Mouse (Mus musculus): ENCODE data around the gene Grik5.

DNA sequence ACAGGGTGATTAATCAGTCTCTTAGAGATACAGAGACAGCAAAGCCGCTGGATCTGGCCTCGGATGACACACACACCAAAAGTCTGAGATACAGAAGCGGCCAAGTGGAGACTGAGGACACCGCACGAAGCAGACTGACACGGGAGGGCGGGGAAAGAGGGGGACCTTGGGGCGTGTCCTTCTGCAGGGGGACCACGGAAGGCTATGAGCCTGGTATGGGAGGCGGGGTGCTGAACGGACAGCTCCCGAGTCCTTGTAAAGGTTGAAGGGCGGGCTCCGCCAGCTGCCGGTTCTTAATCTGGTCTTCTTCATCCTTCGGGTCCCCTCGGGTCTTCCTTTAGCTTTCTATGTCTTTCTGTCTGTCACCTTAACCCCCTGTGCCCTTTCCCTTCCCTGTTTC lies 63.5 kb downstream of the Grik5 start:
- TF ChIP-seq CTCF (IDR thresholded peaks at IDR 0.05; ENCODE audit: extremely low read depth, insufficient read depth, low read length) (no peak), POLR2A (IDR thresholded peaks at IDR 0.05; ENCODE audit: extremely low read depth, insufficient read depth, low read length) (no peak)

All from cortical plate, adult 2 months (tissue).